Mouse (Mus musculus) gastrocnemius, postnatal 10 days (tissue): ENCODE results near the gene Otud7a. TPM values are rescaled to one million over a fixed set of nuclear protein-coding genes. Genes with fewer than 3 reads are reported as not detected.

Experiments used
- DNase-seq: peaks from one replicate; pipeline ENCODE4 v3.0.0; 2021; ENCODE audit warnings: mixed read lengths
- total RNA-seq, 2 experiments: library from RNA; stranded (reverse); gene quantifications; 2 replicates each; pipeline ENCODE4 v1.2.3; 2021

Gene Otud7a
- total RNA-seq, 2 experiments from 2014 or later, result 0.23 to 0.68 TPM

- no peak for DNase-seq
These were observed 332.8 kb downstream of the Otud7a start for GRCm38 (mm10) chr7:63777328-63777727.

GRCm38 (mm10) chr7:63780821-63781220, 336.3 kb downstream of the Otud7a start:
- no peak for DNase-seq

- DNase-seq, result no peak
These were observed 345.2 kb downstream of the Otud7a start for GRCm38 (mm10) chr7:63789743-63790142.

- DNase-seq, result no peak
These were observed 351.6 kb downstream of the Otud7a start for GRCm38 (mm10) chr7:63796001-63796632.

- no peak for DNase-seq
These were observed 353.9 kb downstream of the Otud7a start for GRCm38 (mm10) chr7:63798446-63798845.

GRCm38 (mm10) chr7:63799304-63799703, 354.8 kb downstream of the Otud7a start:
- no peak for DNase-seq

- DNase-seq, result peak; percentile 30
These were observed 358.2 kb downstream of the Otud7a start for GRCm38 (mm10) chr7:63802751-63803150.

Other genes with a start within 250 kb of the Otud7a start
- gene Chrna7, start 232.2 kb upstream of the Otud7a start, total RNA-seq, result under 1 TPM; 0.52 to 0.75 TPM